Mouse (Mus musculus) hindbrain, embryonic 10.5 days (tissue): ENCODE measurements around the gene Gmeb2. TPM values are rescaled to one million over a fixed set of nuclear protein-coding genes. Genes with fewer than 3 reads are reported as not detected.

Experiments used
- DNase-seq: peaks from one replicate; pipeline ENCODE4 v3.0.0-alpha.2; 2017; ENCODE audit warnings: low spot score
- H3K27ac ChIP-seq: fragments of 300-500 bp; sonication (generic); 2 replicates; pipeline ENCODE4 v1.5.1; 2016; ENCODE audit warnings: mild to moderate bottlenecking, moderate library complexity
- H3K27me3 ChIP-seq: fragments of 300-500 bp; sonication (generic); 2 replicates; pipeline ENCODE4 v1.6.1; 2016; ENCODE audit warnings: mild to moderate bottlenecking; ENCODE audit not compliant: poor library complexity, insufficient read depth, severe bottlenecking
- H3K36me3 ChIP-seq: fragments of 300-500 bp; sonication (generic); 2 replicates; pipeline ENCODE4 v1.6.1; 2016; ENCODE audit warnings: mild to moderate bottlenecking, moderate library complexity
- H3K4me1 ChIP-seq: fragments of 300-500 bp; sonication (generic); replicated peaks from 2 replicates; pipeline ENCODE4 v1.6.1; 2016; ENCODE audit warnings: mild to moderate bottlenecking
- H3K4me3 ChIP-seq: fragments of 300-500 bp; sonication (generic); 2 replicates; pipeline ENCODE4 v1.5.1; 2016; ENCODE audit warnings: mild to moderate bottlenecking, moderate library complexity
- H3K9me3 ChIP-seq: fragments of 300-500 bp; sonication (generic); 2 replicates; pipeline ENCODE4 v1.6.1; 2016; ENCODE audit warnings: mild to moderate bottlenecking, moderate library complexity
- WGBS: fragments of 180-500 bp; shearing (Covaris S2); methylation state at CpG from one replicate; pipeline ENCODE4 v1.1.7; 2016; 5-methylcytosine and 5-hydroxymethylcytosine counted together
- polyA plus RNA-seq: library from polyadenylated mRNA; unstranded; fragments of >200 nt; fragmentation: Nextera tagmentation; extraction: Ambion mirVana; gene quantifications from 2 replicates; pipeline ENCODE4 v1.2.1, GENCODE M21; 2016

Gene Gmeb2
- polyA plus RNA-seq, 1 experiment from 2014 or later: 19.0 TPM

GRCm38 (mm10) chr2:181253248-181253647, 34.6 kb downstream of the Gmeb2 start:
- DNase-seq: no peak
- Histone ChIP-seq H3K4me1 (no peaks in the 10 kb centered on the region), H3K27ac (no peak overlapping the region), H3K4me3 (no peak overlapping the region), H3K27me3 (no peaks in the 10 kb centered on the region), H3K36me3 (peaks cover 78% of the 10 kb centered on the region), H3K9me3 (no peaks in the 10 kb centered on the region)
- WGBS: 70% methylated on average over 1 of the region's 1 CpGs

- Histone ChIP-seq H3K27ac (no peak overlapping the region), H3K4me1 (no peaks in the 10 kb centered on the region), H3K9me3 (no peaks in the 10 kb centered on the region), H3K27me3 (no peaks in the 10 kb centered on the region), H3K4me3 (no peak overlapping the region), H3K36me3 (peaks cover 64% of the 10 kb centered on the region)
- WGBS: 84% methylated on average over 1 of the region's 1 CpGs
- DNase-seq: no peak
Observed at GRCm38 (mm10) chr2:181251841-181252240, 36.0 kb downstream of the Gmeb2 start.

- DNase-seq: no peak
- WGBS: 88% methylated on average over 10 of the region's 10 CpGs
- peaks cover 6% of the 10 kb centered on the region for H3K4me1 ChIP-seq
- no peak overlapping the region for H3K27ac ChIP-seq
- H3K4me3 ChIP-seq: no peak overlapping the region
- H3K9me3 ChIP-seq: no peaks in the 10 kb centered on the region
- H3K36me3 ChIP-seq: peaks cover 39% of the 10 kb centered on the region
- no peaks in the 10 kb centered on the region for H3K27me3 ChIP-seq
Observed at GRCm38 (mm10) chr2:181249217-181249616, 38.6 kb downstream of the Gmeb2 start.

GRCm38 (mm10) chr2:181245031-181245430, 42.8 kb downstream of the Gmeb2 start:
- Histone ChIP-seq H3K27me3 (no peaks in the 10 kb centered on the region), H3K27ac (no peak overlapping the region), H3K4me1 (peaks cover 26% of the 10 kb centered on the region), H3K9me3 (no peaks in the 10 kb centered on the region), H3K36me3 (no peaks in the 10 kb centered on the region), H3K4me3 (no peak overlapping the region)
- no peak for DNase-seq
- 36% methylated on average over 2 of the region's 2 CpGs for WGBS

- 37% methylated on average over 11 of the region's 11 CpGs for WGBS
Observed at GRCm38 (mm10) chr2:181243706-181244394, 44.0 kb downstream of the Gmeb2 start.

GRCm38 (mm10) chr2:181242314-181242665, 45.5 kb downstream of the Gmeb2 start:
- no peaks in the 10 kb centered on the region for H3K27me3 ChIP-seq
- no peak overlapping the region for H3K27ac ChIP-seq
- peaks cover 31% of the 10 kb centered on the region for H3K4me1 ChIP-seq
- no peaks in the 10 kb centered on the region for H3K36me3 ChIP-seq
- H3K4me3 ChIP-seq: peak overlapping the region; percentile 49
- H3K9me3 ChIP-seq: no peaks in the 10 kb centered on the region
- DNase-seq: no peak
- 73% methylated on average over 3 of the region's 3 CpGs for WGBS

More at GRCm38 (mm10) chr2:181243706-181244394, 44.0 kb downstream of the Gmeb2 start:
- Histone ChIP-seq H3K4me3 (no peak overlapping the region), H3K27ac (no peak overlapping the region), H3K9me3 (no peaks in the 10 kb centered on the region), H3K27me3 (no peaks in the 10 kb centered on the region), H3K4me1 (peaks cover 26% of the 10 kb centered on the region), H3K36me3 (no peaks in the 10 kb centered on the region)
- no peak for DNase-seq

- H3K4me1 ChIP-seq: peaks cover 31% of the 10 kb centered on the region
- peak; percentile 24 for DNase-seq
- H3K27ac ChIP-seq: peak within 1 kb of the TSS; percentile 74
- no peaks in the 10 kb centered on the region for H3K27me3 ChIP-seq
- 17% methylated on average over 16 of the region's 16 CpGs for WGBS
- no peaks in the 10 kb centered on the region for H3K36me3 ChIP-seq
- H3K9me3 ChIP-seq: no peaks in the 10 kb centered on the region
- peak within 1 kb of the TSS; percentile 49 for H3K4me3 ChIP-seq
Observed at GRCm38 (mm10) chr2:181241602-181242313, 46.1 kb downstream of the Gmeb2 start, which contains the start of gene Helz2. TSS of gene Helz2 (minus strand) at chr2:181242027.

- no peak for DNase-seq
- WGBS: 89% methylated on average over 13 of the region's 13 CpGs
- Histone ChIP-seq H3K27ac (no peak overlapping the region), H3K4me3 (peak overlapping the region; percentile 49; the same call in 1 of the 2 replicates), H3K27me3 (no peaks in the 10 kb centered on the region), H3K4me1 (peaks cover 31% of the 10 kb centered on the region), H3K9me3 (no peaks in the 10 kb centered on the region), H3K36me3 (no peaks in the 10 kb centered on the region)
Observed at GRCm38 (mm10) chr2:181240806-181241440, 46.9 kb downstream of the Gmeb2 start.

GRCm38 (mm10) chr2:181239261-181239660, 48.6 kb downstream of the Gmeb2 start:
- peaks cover 26% of the 10 kb centered on the region for H3K4me1 ChIP-seq
- no peaks in the 10 kb centered on the region for H3K9me3 ChIP-seq
- no peaks in the 10 kb centered on the region for H3K36me3 ChIP-seq
- no peak for DNase-seq
- H3K27me3 ChIP-seq: no peaks in the 10 kb centered on the region
- no peak overlapping the region for H3K4me3 ChIP-seq
- H3K27ac ChIP-seq: no peak overlapping the region
- 91% methylated on average over 9 of the region's 9 CpGs for WGBS

- DNase-seq: no peak
- H3K4me3 ChIP-seq: no peak overlapping the region
- no peaks in the 10 kb centered on the region for H3K27me3 ChIP-seq
- H3K27ac ChIP-seq: no peak overlapping the region
- no peaks in the 10 kb centered on the region for H3K36me3 ChIP-seq
- H3K9me3 ChIP-seq: no peaks in the 10 kb centered on the region
- H3K4me1 ChIP-seq: peaks cover 22% of the 10 kb centered on the region
- 74% methylated on average over 2 of the region's 2 CpGs for WGBS
Observed at GRCm38 (mm10) chr2:181238861-181239260, 49.0 kb downstream of the Gmeb2 start.

GRCm38 (mm10) chr2:181238091-181238610, 49.7 kb downstream of the Gmeb2 start:
- 73% methylated on average over 10 of the region's 10 CpGs for WGBS
- no peaks in the 10 kb centered on the region for H3K27me3 ChIP-seq
- peaks cover 18% of the 10 kb centered on the region for H3K4me1 ChIP-seq
- no peaks in the 10 kb centered on the region for H3K36me3 ChIP-seq
- no peak for DNase-seq
- H3K27ac ChIP-seq: no peak overlapping the region
- H3K4me3 ChIP-seq: no peak overlapping the region
- H3K9me3 ChIP-seq: no peaks in the 10 kb centered on the region

GRCm38 (mm10) chr2:181237251-181238014, 50.4 kb downstream of the Gmeb2 start:
- no peak for DNase-seq
- Histone ChIP-seq H3K27ac (no peak overlapping the region), H3K36me3 (no peaks in the 10 kb centered on the region), H3K4me1 (peaks cover 18% of the 10 kb centered on the region), H3K9me3 (no peaks in the 10 kb centered on the region), H3K4me3 (no peak overlapping the region), H3K27me3 (no peaks in the 10 kb centered on the region)
- 91% methylated on average over 17 of the region's 17 CpGs for WGBS
